Comparison of ENCODE assay signal across 8 mouse cellular contexts in genomic region chr5:150665132-150665954, GRCm38 (mm10). TPM values are rescaled to one million over a fixed set of nuclear protein-coding genes. Genes with fewer than 3 reads are reported as not detected.
A peak's percentile ranks its signal among the peaks of the same experiment; 100 is the strongest.
DNase-seq lines count a peak whose midpoint lies in the region; ATAC-seq and TF ChIP-seq lines count a peak whose summit lies in the region.

No protein-coding gene starts in this region.

- peak overlapping the region; percentile 82 for H3K4me2 ChIP-seq in forebrain, embryonic 13.5 days
- H3K4me2 ChIP-seq in liver, postnatal 0 days (ENCODE audit: low read depth, low read length): peak overlapping the region; percentile 66
- H3K4me2 ChIP-seq in neural tube, embryonic 14.5 days (ENCODE audit: low read depth, low read length): peak overlapping the region; percentile 73

- peak overlapping the region; percentile 81 for H3K4me3 ChIP-seq in ES-Bruce4 (ENCODE audit: low read depth, low read length)
- H3K4me3 ChIP-seq in forebrain, embryonic 13.5 days: peak overlapping the region; percentile 98
- peak overlapping the region; percentile 89 for H3K4me3 ChIP-seq in liver, postnatal 0 days (ENCODE audit: low read depth, low read length)
- H3K4me3 ChIP-seq in neural tube, embryonic 14.5 days (ENCODE audit: low read depth, low read length): peak overlapping the region; percentile 96

- H3K9ac ChIP-seq in ES-Bruce4 (ENCODE audit: low read depth, poor library complexity, severe bottlenecking): peak overlapping the region; percentile 96
- H3K9ac ChIP-seq in forebrain, embryonic 13.5 days: peak overlapping the region; percentile 91
- H3K9ac ChIP-seq in liver, postnatal 0 days (replicated peaks): peak overlapping the region; percentile 89
- H3K9ac ChIP-seq in neural tube, embryonic 14.5 days (replicated peaks; ENCODE audit: low read depth, low read length): peak overlapping the region; percentile 87

- DNase-seq in heart, postnatal 10 days: peak; percentile 95 to 97
- peak; percentile 98 for DNase-seq in large intestine, adult 2 months (ENCODE audit: low read depth, low spot score)
- peak; percentile 94 for DNase-seq in liver, postnatal 0 days
- DNase-seq in testis, postnatal 10 days (ENCODE audit: low spot score): peak; percentile 95

- peak; percentile 99 for ATAC-seq in cerebellum, adult (ENCODE audit: insufficient number of reproducible peaks, low FRiP score, low TSS enrichment)
- ATAC-seq in forebrain, embryonic 13.5 days: peak; percentile 98
- peak; percentile 98 for ATAC-seq in liver, postnatal 0 days
- peak; percentile 99 for ATAC-seq in neural tube, embryonic 14.5 days (ENCODE audit: low read depth)

- peaks cover 20% of the 10 kb centered on the region for H3K36me3 ChIP-seq in ES-Bruce4 (ENCODE audit: control insufficient read depth, insufficient read depth, low read length, poor library complexity, severe bottlenecking)
- peaks cover 19% of the 10 kb centered on the region for H3K36me3 ChIP-seq in forebrain, embryonic 13.5 days (ENCODE audit: poor library complexity, severe bottlenecking)
- H3K36me3 ChIP-seq in liver, postnatal 0 days (replicated peaks; ENCODE audit: insufficient read depth, low read length): peaks cover 20% of the 10 kb centered on the region
- peaks cover 14% of the 10 kb centered on the region for H3K36me3 ChIP-seq in neural tube, embryonic 14.5 days (ENCODE audit: control insufficient read depth, insufficient read depth, low read length)

- no peaks in the 10 kb centered on the region for H3K4me1 ChIP-seq in ES-Bruce4 (ENCODE audit: control insufficient read depth, insufficient read depth, low read length)
- peaks cover 22% of the 10 kb centered on the region; the same call in 1 of the 2 replicates for H3K4me1 ChIP-seq in forebrain, embryonic 13.5 days
- peaks cover 17% of the 10 kb centered on the region for H3K4me1 ChIP-seq in liver, postnatal 0 days (ENCODE audit: insufficient read depth)
- H3K4me1 ChIP-seq in neural tube, embryonic 14.5 days (ENCODE audit: control insufficient read depth, insufficient read depth, low read length): peaks cover 12% of the 10 kb centered on the region; the same call in 1 of the 2 replicates

- peak overlapping the region; percentile 64 for H3K27ac ChIP-seq in ES-Bruce4 (ENCODE audit: insufficient read depth, low read length)
- H3K27ac ChIP-seq in forebrain, embryonic 13.5 days: peak overlapping the region; percentile 90
- H3K27ac ChIP-seq in liver, postnatal 0 days (ENCODE audit: low read depth): peak overlapping the region; percentile 98
- H3K27ac ChIP-seq in neural tube, embryonic 14.5 days (ENCODE audit: low read depth, low read length): peak overlapping the region; percentile 88

- TF ChIP-seq EP300 in ES-Bruce4 (IDR thresholded peaks at IDR 0.05; ENCODE audit: insufficient read depth, low read depth, low read length): no peak
- peak; percentile 76 for TF ChIP-seq EP300 in liver, postnatal 0 days (IDR thresholded peaks at IDR 0.05; ENCODE audit: low read depth)

- TF ChIP-seq POLR2A in ES-Bruce4 (IDR thresholded peaks at IDR 0.05; ENCODE audit: insufficient read depth, low read length): no peak

- intact Hi-C loops in heart, postnatal 10 days (cut with DNase I): loop anchor here (2.0 to 10.0 kb wide), 3 partner anchors 111 to 501 kb away; partner anchors contain the start of gene Brca2

- WGBS in forebrain, embryonic 13.5 days: under 1% methylated on average over 52 of the region's 52 CpGs
- under 1% methylated on average over 52 of the region's 52 CpGs for WGBS in large intestine, adult 2 months
- under 1% methylated on average over 52 of the region's 52 CpGs for WGBS in liver, postnatal 0 days (ENCODE audit: insufficient replicate concordance)
- WGBS in neural tube, embryonic 14.5 days: under 1% methylated on average over 52 of the region's 52 CpGs

- TF ChIP-seq CTCF in ES-Bruce4 (IDR thresholded peaks at IDR 0.05; ENCODE audit: low read depth, low read length): peak; percentile 77
- peak; percentile 93 for TF ChIP-seq CTCF in liver, postnatal 0 days (IDR thresholded peaks at IDR 0.05; ENCODE audit: low read depth)

- H3K27me3 ChIP-seq in ES-Bruce4 (ENCODE audit: control insufficient read depth, insufficient read depth, low read length, poor library complexity, severe bottlenecking): no peaks in the 10 kb centered on the region
- no peaks in the 10 kb centered on the region for H3K27me3 ChIP-seq in forebrain, embryonic 13.5 days
- no peaks in the 10 kb centered on the region for H3K27me3 ChIP-seq in liver, postnatal 0 days (ENCODE audit: insufficient read depth, low read length)
- H3K27me3 ChIP-seq in neural tube, embryonic 14.5 days (ENCODE audit: control insufficient read depth, insufficient read depth, low read length): no peaks in the 10 kb centered on the region

- no peaks in the 10 kb centered on the region for H3K9me3 ChIP-seq in ES-Bruce4 (replicated peaks; ENCODE audit: control insufficient read depth, insufficient read depth, low read length, poor library complexity, severe bottlenecking)
- H3K9me3 ChIP-seq in forebrain, embryonic 13.5 days (replicated peaks): no peaks in the 10 kb centered on the region
- no peaks in the 10 kb centered on the region for H3K9me3 ChIP-seq in liver, postnatal 0 days (ENCODE audit: low read length)
- H3K9me3 ChIP-seq in neural tube, embryonic 14.5 days (ENCODE audit: control insufficient read depth, low read length): no peaks in the 10 kb centered on the region

RNA-seq across cellular contexts. Expression of gene N4bp2l2, which starts 0.6 kb away (rescaled TPM):
- 163 and 179 TPM in 2 replicates for polyA plus RNA-seq in ES-Bruce4 (2011; ENCODE audit: insufficient read depth, insufficient read length, low read depth, missing spikeins)
- 31.4 and 32.7 TPM in 2 replicates for polyA plus RNA-seq in forebrain, embryonic 13.5 days (2015; fragmentation: Nextera tagmentation; extraction: Ambion mirVana)
- 10 to 100 TPM; 51.4 to 58.3 TPM for total RNA-seq in heart, postnatal 10 days (2021)
- 4.8 and 6.0 TPM in 2 replicates for polyA plus RNA-seq in large intestine, adult 2 months (2012; rRNA removed)
- polyA plus RNA-seq in liver, postnatal 0 days (2015; fragmentation: Nextera tagmentation; extraction: Ambion mirVana): 21.4 and 24.7 TPM in 2 replicates
- 39.1 and 45.4 TPM in 2 replicates for polyA plus RNA-seq in neural tube, embryonic 14.5 days (2014; fragmentation: Nextera tagmentation; extraction: Ambion mirVana)

RNA-seq across cellular contexts. Expression of gene Pds5b, which starts 8.2 kb away (rescaled TPM):
- 56.6 and 63.4 TPM in 2 replicates for polyA plus RNA-seq in ES-Bruce4 (2011; ENCODE audit: insufficient read depth, insufficient read length, low read depth, missing spikeins)
- polyA plus RNA-seq in forebrain, embryonic 13.5 days (2015; fragmentation: Nextera tagmentation; extraction: Ambion mirVana): 32.0 and 36.0 TPM in 2 replicates
- 10 to 100 TPM; 25.5 to 27.1 TPM for total RNA-seq in heart, postnatal 10 days (2021)
- 2.6 and 2.7 TPM in 2 replicates for polyA plus RNA-seq in large intestine, adult 2 months (2012; rRNA removed)
- 4.4 and 5.2 TPM in 2 replicates for polyA plus RNA-seq in liver, postnatal 0 days (2015; fragmentation: Nextera tagmentation; extraction: Ambion mirVana)
- 52.2 and 55.5 TPM in 2 replicates for polyA plus RNA-seq in neural tube, embryonic 14.5 days (2014; fragmentation: Nextera tagmentation; extraction: Ambion mirVana)

Comparison
In these comparisons a context has a peak if more than half of its experiments do, and no peak if none do; other contexts are left out.
1. Peak in every context shown above with its lines: DNase-seq, ATAC-seq, H3K4me3 ChIP-seq and H3K27ac ChIP-seq.